Mouse (Mus musculus) neural tube, embryonic 12.5 days (tissue): Measurements from ENCODE around the gene Cmklr1. TPM values are rescaled to one million over a fixed set of nuclear protein-coding genes. Genes with fewer than 3 reads are reported as not detected.

Experiments
- ATAC-seq: fragments of 200-750 bp; cut with Nextera tagmentation; 2 replicates; pipeline ENCODE4 v1.8.0; 2017; ENCODE audit warnings: low read depth, mild to moderate bottlenecking, moderate TSS enrichment, moderate library complexity; ENCODE audit not compliant: low FRiP score
- H3K27ac ChIP-seq: fragments of 300-500 bp; sonication (generic); 2 replicates; pipeline ENCODE4 v1.5.1; 2016
- H3K27me3 ChIP-seq: fragments of 300-500 bp; sonication (generic); replicated peaks from 2 replicates; pipeline ENCODE4 v1.6.1; 2016; ENCODE audit warnings: mild to moderate bottlenecking
- H3K36me3 ChIP-seq: fragments of 300-500 bp; sonication (generic); 2 replicates; pipeline ENCODE4 v1.6.1; 2016; ENCODE audit warnings: mild to moderate bottlenecking
- H3K4me1 ChIP-seq: fragments of 300-500 bp; sonication (generic); 2 replicates; pipeline ENCODE4 v1.6.1; 2016
- H3K4me2 ChIP-seq: fragments of 300-500 bp; sonication (generic); replicated peaks from 2 replicates; pipeline ENCODE4 v1.6.1; 2016; ENCODE audit warnings: mild to moderate bottlenecking
- H3K4me3 ChIP-seq: fragments of 300-500 bp; sonication (generic); 2 replicates; pipeline ENCODE4 v1.5.1; 2016
- H3K9ac ChIP-seq: fragments of 300-500 bp; sonication (generic); 2 replicates; pipeline ENCODE4 v1.6.1; 2016; ENCODE audit warnings: mild to moderate bottlenecking
- H3K9me3 ChIP-seq: fragments of 300-500 bp; sonication (generic); 2 replicates; pipeline ENCODE4 v1.6.1; 2016; ENCODE audit warnings: mild to moderate bottlenecking
- WGBS: fragments of 180-500 bp; shearing (Covaris S2); methylation state at CpG from one replicate; pipeline ENCODE4 v1.1.7; 2016; 5-methylcytosine and 5-hydroxymethylcytosine counted together
- polyA plus RNA-seq: library from polyadenylated mRNA; unstranded; fragments of >200 nt; fragmentation: Nextera tagmentation; extraction: Ambion mirVana; gene quantifications from 2 replicates; pipeline ENCODE4 v1.2.1, GENCODE M21; 2016

The Cmklr1 gene
- polyA plus RNA-seq, 1 experiment from 2014 or later: 2.2 TPM

DNA sequence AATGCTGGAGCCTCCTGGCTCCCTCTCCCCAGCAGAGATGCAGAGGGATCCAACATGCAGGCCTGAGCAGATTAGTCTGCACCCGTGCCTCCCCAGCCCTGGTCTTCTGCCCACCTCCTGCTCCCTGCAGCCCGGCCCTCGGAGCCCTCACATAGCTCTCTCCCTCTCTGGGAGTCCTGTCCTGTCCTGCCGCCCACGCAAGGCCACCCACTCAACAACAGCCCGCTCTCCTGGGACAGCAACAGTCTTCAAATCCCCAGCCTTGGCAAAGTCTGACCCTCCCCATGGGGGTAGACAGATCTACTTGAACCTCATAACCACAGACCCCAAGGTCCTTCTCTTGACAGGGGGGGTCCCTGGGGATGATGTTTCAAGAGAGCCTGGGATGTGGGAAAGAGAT lies 39.7 kb downstream of the Cmklr1 start:
- no peak overlapping the region for H3K4me3 ChIP-seq
- H3K9ac ChIP-seq: no peak overlapping the region
- no peak overlapping the region for H3K27ac ChIP-seq
- 74% methylated on average over 6 of the region's 6 CpGs for WGBS
- H3K27me3 ChIP-seq: no peaks in the 10 kb centered on the region
- peaks cover 29% of the 10 kb centered on the region for H3K4me1 ChIP-seq
- H3K36me3 ChIP-seq: no peaks in the 10 kb centered on the region
- H3K4me2 ChIP-seq: no peak overlapping the region
- no peak for ATAC-seq
- H3K9me3 ChIP-seq: no peaks in the 10 kb centered on the region

DNA sequence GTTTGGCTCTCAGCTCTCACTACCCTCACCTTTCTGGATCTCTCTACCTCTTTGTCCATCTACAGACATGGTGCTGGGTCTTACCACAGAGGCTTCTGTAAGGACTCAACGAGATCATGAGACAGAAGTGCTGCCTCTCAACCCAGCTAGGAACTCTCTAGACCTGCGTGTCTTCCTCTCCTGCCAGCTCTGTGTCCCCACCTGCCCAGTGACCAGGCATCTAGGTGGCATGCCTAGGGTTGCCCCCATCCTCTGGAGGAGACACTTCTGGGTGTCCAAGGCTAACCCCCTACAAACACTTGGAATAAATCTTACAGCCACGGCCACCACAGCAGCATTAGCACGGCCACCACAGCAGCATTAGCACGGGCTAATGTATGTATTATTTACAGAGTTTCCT lies 40.3 kb downstream of the Cmklr1 start:
- H3K4me2 ChIP-seq: no peak overlapping the region
- H3K36me3 ChIP-seq: no peaks in the 10 kb centered on the region
- H3K9ac ChIP-seq: no peak overlapping the region
- H3K27me3 ChIP-seq: no peaks in the 10 kb centered on the region
- H3K4me1 ChIP-seq: peaks cover 29% of the 10 kb centered on the region
- ATAC-seq: no peak
- WGBS: 65% methylated on average over 5 of the region's 5 CpGs
- no peak overlapping the region for H3K4me3 ChIP-seq
- H3K27ac ChIP-seq: no peak overlapping the region
- no peaks in the 10 kb centered on the region for H3K9me3 ChIP-seq

DNA sequence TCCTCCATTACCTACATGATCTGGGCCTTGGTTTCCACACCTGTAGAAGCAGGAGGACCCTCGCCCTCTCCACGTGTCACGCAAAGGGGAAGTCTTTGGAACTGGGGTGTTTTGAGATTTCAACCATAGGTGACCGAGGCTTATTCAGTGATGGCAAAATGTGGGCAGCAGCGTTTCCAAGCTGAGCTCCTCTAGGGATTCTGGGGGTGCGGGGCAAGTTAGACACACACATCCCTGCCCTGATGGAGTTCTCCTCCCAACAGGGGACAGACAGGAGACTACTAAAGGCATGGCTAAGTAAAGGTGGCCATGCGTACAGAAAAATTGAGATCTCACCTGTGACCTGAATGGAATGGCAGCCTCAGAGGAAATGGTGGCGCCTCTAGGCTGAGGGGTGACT lies 41.7 kb downstream of the Cmklr1 start:
- H3K27ac ChIP-seq: no peak overlapping the region

DNA sequence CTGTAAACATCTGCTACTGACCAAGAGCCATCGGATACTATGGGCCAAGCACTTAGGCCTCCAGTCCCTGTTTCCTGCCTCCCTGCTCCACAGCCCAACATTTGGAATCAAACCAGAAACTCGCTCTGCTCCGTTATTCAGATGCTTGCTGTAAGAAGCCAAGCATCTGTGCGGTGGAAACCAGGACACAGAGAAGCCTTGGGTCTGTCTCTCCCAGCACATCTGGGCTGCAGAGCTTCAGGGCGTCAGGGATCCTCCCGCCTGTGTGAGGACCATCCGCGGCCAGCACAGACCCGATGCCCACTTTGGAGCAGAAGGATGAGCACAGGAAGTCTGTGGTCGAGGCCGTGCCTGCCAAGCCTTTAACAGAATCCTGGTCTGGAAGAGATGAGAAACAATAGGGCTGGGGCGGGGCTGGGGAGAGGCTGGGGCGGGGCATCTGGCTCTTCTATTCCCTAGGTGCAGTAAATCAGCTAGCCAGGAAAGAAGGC lies 42.2 kb downstream of the Cmklr1 start:
- H3K4me2 ChIP-seq: 0 out of 2 replicates have a peak overlapping the region, but pooled peaks have one; percentile 3
- no peaks in the 10 kb centered on the region for H3K9me3 ChIP-seq
- no peaks in the 10 kb centered on the region for H3K27me3 ChIP-seq
- H3K27ac ChIP-seq: peak overlapping the region; percentile 43
- no peaks in the 10 kb centered on the region for H3K36me3 ChIP-seq
- H3K9ac ChIP-seq: no peak overlapping the region
- peaks cover 29% of the 10 kb centered on the region for H3K4me1 ChIP-seq
- H3K4me3 ChIP-seq: no peak overlapping the region
- 0 out of 2 replicates have a peak, but pooled peaks have one; percentile 58 for ATAC-seq
- 15% methylated on average over 13 of the region's 13 CpGs for WGBS

More for the DNA sequence above, 41.7 kb downstream of the Cmklr1 start:
- Histone ChIP-seq H3K9ac (no peak overlapping the region), H3K27me3 (no peaks in the 10 kb centered on the region), H3K36me3 (no peaks in the 10 kb centered on the region), H3K9me3 (no peaks in the 10 kb centered on the region), H3K4me1 (peaks cover 29% of the 10 kb centered on the region), H3K4me3 (no peak overlapping the region), H3K4me2 (0 out of 2 replicates have a peak overlapping the region, but pooled peaks have one; percentile 3)
- ATAC-seq: no peak
- WGBS: 75% methylated on average over 8 of the region's 8 CpGs

DNA sequence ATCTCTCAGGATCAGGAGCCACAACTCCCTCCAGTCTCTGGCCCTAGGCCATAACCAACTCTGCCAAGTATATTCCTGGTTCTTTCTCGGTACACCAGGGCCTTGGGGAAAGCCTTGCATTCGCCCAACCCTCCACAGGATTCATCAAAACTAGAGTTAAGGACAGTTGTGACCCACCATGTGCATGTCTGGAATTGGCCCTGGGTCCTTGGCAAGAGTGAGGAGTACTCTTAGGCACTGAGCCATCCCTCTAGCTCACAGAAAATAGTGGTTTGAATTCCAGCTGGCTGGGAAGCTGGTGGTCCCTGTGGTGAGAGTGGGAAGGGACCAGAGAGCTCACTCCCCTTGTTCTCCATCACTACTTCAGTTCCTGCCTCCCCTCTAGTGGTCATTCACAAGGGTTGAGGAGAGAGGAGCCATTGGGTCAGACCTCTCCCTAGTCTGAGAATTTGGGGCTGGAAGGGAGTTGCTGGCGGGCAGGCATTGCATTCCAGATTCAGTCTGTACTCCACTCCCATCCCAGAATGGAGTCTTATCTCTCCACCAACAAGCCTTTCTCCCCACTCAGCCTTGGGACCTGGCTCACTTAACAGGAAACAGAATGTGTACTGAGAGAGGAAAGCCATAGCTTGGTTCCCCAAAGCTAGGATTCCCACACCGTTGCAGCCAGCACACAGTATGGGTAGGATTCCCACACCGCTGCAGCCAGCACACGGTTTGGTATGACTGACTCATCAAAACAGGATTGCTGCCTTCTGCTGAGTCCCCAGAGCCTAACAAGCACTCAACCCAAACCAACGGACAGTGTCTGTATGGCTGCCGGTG lies 43.1 kb downstream of the Cmklr1 start:
- 80% methylated on average over 8 of the region's 8 CpGs for WGBS
- H3K4me1 ChIP-seq: peaks cover 29% of the 10 kb centered on the region
- ATAC-seq: no peak

DNA sequence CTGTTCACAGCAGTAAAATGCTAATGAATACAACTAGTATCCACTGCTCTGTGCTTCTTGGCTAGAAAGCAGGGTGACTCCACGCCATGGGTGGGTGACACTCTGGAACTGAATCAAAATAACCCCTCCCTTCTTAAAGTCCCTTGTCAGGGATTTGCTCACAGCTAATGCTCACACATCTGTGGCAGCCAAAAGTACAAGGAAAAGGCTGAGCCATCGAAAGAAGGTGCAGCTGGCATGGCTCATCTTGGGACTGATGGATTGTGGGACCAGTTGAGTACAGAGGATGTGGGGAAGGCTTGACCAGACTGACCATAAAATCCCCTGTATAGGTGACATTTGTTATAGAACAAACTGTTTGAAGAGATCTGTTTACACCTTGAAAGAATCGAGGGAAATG lies 44.1 kb downstream of the Cmklr1 start:
- Histone ChIP-seq H3K4me1 (peaks cover 28% of the 10 kb centered on the region), H3K9me3 (no peaks in the 10 kb centered on the region), H3K9ac (no peak overlapping the region), H3K27me3 (no peaks in the 10 kb centered on the region), H3K4me3 (no peak overlapping the region), H3K4me2 (no peak overlapping the region), H3K27ac (no peak overlapping the region), H3K36me3 (no peaks in the 10 kb centered on the region)
- ATAC-seq: no peak
- 65% methylated on average over 3 of the region's 3 CpGs for WGBS

More for the DNA sequence above, 43.1 kb downstream of the Cmklr1 start:
- H3K9ac ChIP-seq: no peak overlapping the region
- H3K27ac ChIP-seq: 0 out of 2 replicates have a peak overlapping the region, but pooled peaks have one; percentile 43
- no peaks in the 10 kb centered on the region for H3K27me3 ChIP-seq
- H3K9me3 ChIP-seq: no peaks in the 10 kb centered on the region
- H3K4me3 ChIP-seq: no peak overlapping the region
- H3K36me3 ChIP-seq: no peaks in the 10 kb centered on the region
- no peak overlapping the region for H3K4me2 ChIP-seq

DNA sequence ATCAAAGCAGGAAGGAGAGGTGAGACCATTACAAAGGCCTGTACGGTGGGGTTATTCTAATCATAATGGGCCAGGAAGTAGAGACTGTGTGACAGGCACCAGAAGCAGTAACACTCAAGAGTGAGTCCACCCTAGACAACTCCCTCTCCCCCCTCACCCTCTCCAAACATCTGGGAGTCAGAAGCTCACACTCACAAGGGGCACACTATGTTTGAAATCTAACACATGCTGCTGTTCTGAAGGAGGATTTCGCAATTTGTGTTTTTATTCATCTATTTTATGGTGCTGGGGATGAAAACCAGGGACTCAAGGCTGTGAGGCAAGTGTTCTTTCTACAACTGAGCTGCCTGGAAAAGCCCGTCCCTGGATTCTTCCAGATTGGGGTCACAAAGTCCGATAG lies 45.5 kb downstream of the Cmklr1 start:
- no peaks in the 10 kb centered on the region for H3K36me3 ChIP-seq
- no peaks in the 10 kb centered on the region for H3K27me3 ChIP-seq
- no peaks in the 10 kb centered on the region for H3K9me3 ChIP-seq
- H3K4me3 ChIP-seq: no peak overlapping the region
- no peak overlapping the region for H3K4me2 ChIP-seq
- H3K9ac ChIP-seq: no peak overlapping the region
- peaks cover 18% of the 10 kb centered on the region for H3K4me1 ChIP-seq
- H3K27ac ChIP-seq: no peak overlapping the region
- WGBS: 78% methylated on average over 4 of the region's 4 CpGs
- no peak for ATAC-seq

DNA sequence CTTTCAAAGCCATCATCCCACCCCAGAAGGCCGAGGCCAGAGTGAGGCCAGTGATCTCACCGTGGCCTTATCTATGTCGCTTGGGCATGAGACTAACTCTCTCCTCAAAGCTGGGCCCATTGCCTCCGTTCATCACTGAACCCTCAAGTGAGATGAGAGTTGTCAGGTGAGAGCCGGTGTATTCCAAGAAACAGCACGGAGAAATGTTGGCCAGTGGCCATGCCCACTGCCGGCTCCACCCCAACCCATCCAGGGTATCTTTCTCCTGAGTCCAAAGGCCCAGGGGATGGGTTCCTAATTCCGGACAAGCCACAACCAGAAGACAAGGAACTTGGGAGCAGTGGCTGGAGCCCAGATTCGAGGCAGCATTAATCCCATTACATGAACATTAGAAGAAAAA lies 46.8 kb downstream of the Cmklr1 start:
- no peaks in the 10 kb centered on the region for H3K27me3 ChIP-seq
- peaks cover 14% of the 10 kb centered on the region for H3K4me1 ChIP-seq
- H3K9me3 ChIP-seq: no peaks in the 10 kb centered on the region
- no peak overlapping the region for H3K4me2 ChIP-seq
- no peak overlapping the region for H3K27ac ChIP-seq
- H3K9ac ChIP-seq: no peak overlapping the region
- WGBS: 84% methylated on average over 9 of the region's 9 CpGs
- no peak for ATAC-seq
- no peaks in the 10 kb centered on the region for H3K36me3 ChIP-seq
- no peak overlapping the region for H3K4me3 ChIP-seq

DNA sequence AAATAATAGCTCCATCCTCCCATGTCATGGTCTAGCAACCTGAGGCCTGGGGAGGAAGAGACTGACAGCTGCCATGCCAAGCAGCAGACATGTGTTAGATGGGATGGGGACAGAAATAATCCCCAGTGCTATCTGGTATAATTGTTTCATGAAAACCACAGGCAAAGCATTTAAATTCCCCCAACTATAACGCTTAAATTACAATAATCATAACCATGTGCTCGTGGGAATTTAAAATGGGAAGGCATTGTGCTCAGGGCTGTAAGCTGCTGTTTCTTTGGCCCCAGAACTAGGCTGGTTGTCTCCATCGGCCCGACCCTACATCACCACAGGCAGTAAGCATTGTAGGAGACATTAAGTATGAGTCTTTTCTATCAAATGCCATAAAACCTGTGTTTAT lies 49.4 kb downstream of the Cmklr1 start:
- Histone ChIP-seq H3K27me3 (no peaks in the 10 kb centered on the region), H3K27ac (no peak overlapping the region), H3K9me3 (no peaks in the 10 kb centered on the region), H3K36me3 (no peaks in the 10 kb centered on the region), H3K4me3 (no peak overlapping the region), H3K9ac (no peak overlapping the region), H3K4me1 (no peaks in the 10 kb centered on the region), H3K4me2 (no peak overlapping the region)
- ATAC-seq: no peak
- 80% methylated on average over 4 of the region's 4 CpGs for WGBS

DNA sequence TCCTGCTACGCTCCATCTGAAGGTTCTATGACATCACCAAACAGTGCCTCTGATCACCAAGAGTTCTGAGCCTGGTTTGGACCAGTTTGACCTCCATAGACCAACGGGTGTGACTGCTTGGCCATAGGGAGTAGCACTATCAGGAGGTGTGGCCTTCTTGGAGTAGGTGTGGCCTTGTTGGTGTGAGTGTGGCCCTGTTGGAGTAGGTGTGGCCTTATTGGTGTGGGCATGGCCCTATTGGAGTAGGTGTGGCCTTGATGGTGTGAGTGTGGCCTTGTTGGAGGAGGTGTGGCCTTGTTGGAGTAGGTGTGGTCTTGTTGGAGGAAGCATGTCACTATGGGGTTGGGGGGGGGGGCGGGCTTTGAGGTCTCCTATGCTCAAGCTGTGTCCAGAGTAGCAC lies 50.0 kb downstream of the Cmklr1 start:
- no peak for ATAC-seq
- no peaks in the 10 kb centered on the region for H3K9me3 ChIP-seq
- no peak overlapping the region for H3K9ac ChIP-seq
- H3K36me3 ChIP-seq: no peaks in the 10 kb centered on the region
- H3K27ac ChIP-seq: no peak overlapping the region
- H3K4me1 ChIP-seq: no peaks in the 10 kb centered on the region
- H3K4me2 ChIP-seq: no peak overlapping the region
- H3K4me3 ChIP-seq: no peak overlapping the region
- no peaks in the 10 kb centered on the region for H3K27me3 ChIP-seq
- WGBS: 83% methylated on average over 2 of the region's 3 CpGs

DNA sequence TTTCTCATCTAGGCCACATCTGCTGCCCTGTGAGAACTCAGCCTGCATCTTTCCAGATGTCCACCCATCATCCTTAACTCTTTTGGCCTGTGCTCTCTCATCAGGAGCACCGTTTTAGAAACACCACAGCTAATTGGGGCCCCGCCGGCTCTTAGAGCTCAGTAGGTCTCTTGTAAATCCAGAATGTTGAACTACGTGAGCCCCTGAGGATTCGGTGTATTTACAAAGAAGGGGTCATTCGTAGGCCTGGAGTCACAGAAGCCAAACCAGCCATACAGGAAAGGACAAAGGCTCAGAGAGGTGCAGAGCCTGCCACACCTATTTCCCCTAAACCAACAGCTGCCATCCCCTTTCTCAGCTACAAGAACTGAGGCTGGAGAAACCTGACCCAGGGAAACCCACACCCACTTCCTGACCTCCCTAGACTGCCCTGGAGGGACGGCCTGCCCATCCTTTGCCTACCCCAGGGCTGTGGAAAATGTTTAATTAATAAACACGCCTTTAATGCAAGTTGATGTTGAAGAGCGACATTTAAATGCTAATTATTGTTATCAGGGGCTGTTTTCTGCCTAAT lies 53.4 kb downstream of the Cmklr1 start:
- 67% methylated on average over 9 of the region's 9 CpGs for WGBS
- no peak overlapping the region for H3K9ac ChIP-seq
- H3K27ac ChIP-seq: no peak overlapping the region
- H3K27me3 ChIP-seq: no peaks in the 10 kb centered on the region
- no peaks in the 10 kb centered on the region for H3K9me3 ChIP-seq
- no peak overlapping the region for H3K4me3 ChIP-seq
- no peak for ATAC-seq
- H3K4me2 ChIP-seq: no peak overlapping the region
- peaks cover 21% of the 10 kb centered on the region for H3K4me1 ChIP-seq
- no peaks in the 10 kb centered on the region for H3K36me3 ChIP-seq

DNA sequence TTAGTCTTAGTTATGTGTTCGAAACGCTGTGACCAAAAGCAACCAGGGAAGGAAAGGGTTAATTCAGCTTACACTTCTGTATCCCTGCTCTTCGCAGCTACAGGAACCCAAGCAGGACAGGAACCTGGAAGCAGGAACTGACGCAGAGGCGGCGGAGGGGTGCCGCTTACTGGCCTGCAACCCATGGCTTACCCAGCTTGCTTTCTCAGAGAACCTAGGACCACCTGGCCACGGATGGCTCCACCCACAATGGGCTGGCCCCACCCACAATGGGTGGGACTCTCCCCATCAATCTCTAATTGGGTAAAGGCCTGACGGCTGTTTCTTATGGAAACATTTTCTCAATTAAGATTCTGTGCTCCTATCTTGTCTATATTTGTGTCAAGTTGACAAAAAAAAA lies 54.0 kb downstream of the Cmklr1 start:
- no peaks in the 10 kb centered on the region for H3K27me3 ChIP-seq
- no peak overlapping the region for H3K4me2 ChIP-seq
- H3K4me1 ChIP-seq: peaks cover 27% of the 10 kb centered on the region
- H3K9ac ChIP-seq: no peak overlapping the region
- WGBS: 86% methylated on average over 9 of the region's 9 CpGs
- H3K27ac ChIP-seq: no peak overlapping the region
- no peaks in the 10 kb centered on the region for H3K9me3 ChIP-seq
- no peak overlapping the region for H3K4me3 ChIP-seq
- H3K36me3 ChIP-seq: no peaks in the 10 kb centered on the region
- no peak for ATAC-seq
